Mouse (Mus musculus) CH12.LX (cell line): ENCODE data around the gene Cd36.

Experiments
- CTCF ChIP-seq, 2 experiments: IDR thresholded peaks in 1 of 2; conservative IDR thresholded peaks in 1 of 2; 2 replicates each; pipeline ENCODE4 v1.5.1; 2011 to 2012; ENCODE audit warnings: low read depth in 2 of 2, low read length in 2 of 2, improper control_type of control experiment in 1 of 2, inconsistent platforms in 1 of 2, mild to moderate bottlenecking in 1 of 2, moderate library complexity in 1 of 2
- E2F4 ChIP-seq: IDR thresholded peaks from 2 replicates; pipeline ENCODE4 v1.6.1; 2011; ENCODE audit warnings: low read depth, low read length, improper control_type of control experiment; ENCODE audit not compliant: insufficient replicate concordance
- EP300 ChIP-seq: IDR thresholded peaks from 2 replicates; pipeline ENCODE4 v1.6.1; 2011; ENCODE audit warnings: low read length, improper control_type of control experiment
- KAT2A ChIP-seq: IDR thresholded peaks from 2 replicates; pipeline ENCODE4 v1.6.1; 2012; ENCODE audit warnings: low read length, improper control_type of control experiment, inconsistent platforms; ENCODE audit not compliant: insufficient replicate concordance
- MAX ChIP-seq: IDR thresholded peaks from 2 replicates; pipeline ENCODE4 v1.6.1; 2011; ENCODE audit warnings: low read length, improper control_type of control experiment
- POLR2A ChIP-seq: IDR thresholded peaks from 2 replicates; pipeline ENCODE4 v1.6.1; 2011; ENCODE audit warnings: low read depth, mild to moderate bottlenecking, improper control_type of control experiment, low read length
- RCOR1 ChIP-seq: conservative IDR thresholded peaks from 2 replicates; pipeline ENCODE4 v1.6.1; 2012; ENCODE audit warnings: low read depth, mild to moderate bottlenecking, inconsistent platforms, low read length, improper control_type of control experiment
- UBTF ChIP-seq: IDR thresholded peaks from 2 replicates; pipeline ENCODE4 v1.6.1; 2012; ENCODE audit warnings: low read depth, mild to moderate bottlenecking, inconsistent platforms, low read length, improper control_type of control experiment, moderate library complexity
- USF1 ChIP-seq: IDR thresholded peaks from 2 replicates; pipeline ENCODE4 v1.6.1; 2014; ENCODE audit warnings: low read depth, mild to moderate bottlenecking, inconsistent platforms, low read length, improper control_type of control experiment
- ZNF384 ChIP-seq: IDR thresholded peaks from 2 replicates; pipeline ENCODE4 v1.6.1; 2012; ENCODE audit warnings: low read depth, low read length, improper control_type of control experiment, inconsistent platforms

DNA sequence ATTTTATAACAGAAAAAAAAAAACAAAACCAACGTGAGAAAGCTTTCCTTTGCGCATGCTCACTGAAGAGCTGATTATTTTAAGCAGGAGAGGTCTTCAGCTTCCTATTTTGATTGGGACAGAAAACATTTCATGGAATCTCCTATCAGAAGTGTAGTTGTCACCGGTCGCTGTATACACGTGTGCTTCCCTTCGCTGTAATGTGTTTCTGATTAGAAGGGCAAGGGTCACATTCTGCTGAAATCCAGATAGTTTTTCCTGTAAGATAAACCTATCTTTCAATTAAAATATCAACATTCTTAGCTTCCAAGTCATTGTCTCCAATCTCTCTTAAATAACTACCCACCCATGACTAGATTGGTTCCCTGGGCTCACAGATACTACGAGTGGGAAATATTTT, 16.2 kb upstream of the Cd36 start:
- TF ChIP-seq RCOR1: no peak
- no peak for TF ChIP-seq CTCF (conservative IDR thresholded peaks at IDR 0.05 in 1 of 2, IDR thresholded peaks at IDR 0.05 in 1 of 2; ENCODE audit: low read depth in 2 of 2, low read length in 2 of 2)
- no peak for TF ChIP-seq POLR2A
- TF ChIP-seq MAX: no peak
- no peak for TF ChIP-seq E2F4
- no peak for TF ChIP-seq ZNF384
- TF ChIP-seq UBTF: no peak
- TF ChIP-seq EP300: no peak
- no peak for TF ChIP-seq KAT2A
- no peak for TF ChIP-seq USF1
